Mouse (Mus musculus): ENCODE measurements at regions not wholly inside any gene's neighbourhood (a gene's known extent, or its start where the extent isn't known, plus 50 kb on each side); places are given as distances from the start of the nearest gene placed in this dataset.

- CTCF ChIA-PET, result no interaction called here
Measured at GRCm38 (mm10) chr2:116200795-116201194, 135.2 kb upstream of the Meis2 start.

GRCm38 (mm10) chr2:116181861-116182260, 116.2 kb upstream of the Meis2 start:
- CTCF ChIA-PET, result no interaction called here

GRCm38 (mm10) chr2:116177155-116177554, 111.5 kb upstream of the Meis2 start:
- CTCF ChIA-PET, result no interaction called here

GRCm38 (mm10) chr2:116165871-116166770, 100.5 kb upstream of the Meis2 start:
- CTCF ChIA-PET, result no interaction called here

All from spleen, embryonic (tissue).